Mouse (Mus musculus) lung, adult 10 weeks (tissue): ENCODE measurements around the gene Stk31. TPM values are rescaled to one million over a fixed set of nuclear protein-coding genes. Genes with fewer than 3 reads are reported as not detected.

Source experiments
- polyA plus RNA-seq: library from polyadenylated mRNA; stranded (reverse); fragments of 350-450 nt; fragmentation: Illumina TruSeq; extraction: RNeasy Lipid Tissue Mini Kit (QIAGEN cat#74804); gene quantifications from one replicate; pipeline ENCODE4 v1.2.3, GENCODE M21; 2014; ENCODE audit warnings: low read depth, low replicate concordance; ENCODE audit not compliant: insufficient read depth

Gene Stk31
- polyA plus RNA-seq: not detected

DNA sequence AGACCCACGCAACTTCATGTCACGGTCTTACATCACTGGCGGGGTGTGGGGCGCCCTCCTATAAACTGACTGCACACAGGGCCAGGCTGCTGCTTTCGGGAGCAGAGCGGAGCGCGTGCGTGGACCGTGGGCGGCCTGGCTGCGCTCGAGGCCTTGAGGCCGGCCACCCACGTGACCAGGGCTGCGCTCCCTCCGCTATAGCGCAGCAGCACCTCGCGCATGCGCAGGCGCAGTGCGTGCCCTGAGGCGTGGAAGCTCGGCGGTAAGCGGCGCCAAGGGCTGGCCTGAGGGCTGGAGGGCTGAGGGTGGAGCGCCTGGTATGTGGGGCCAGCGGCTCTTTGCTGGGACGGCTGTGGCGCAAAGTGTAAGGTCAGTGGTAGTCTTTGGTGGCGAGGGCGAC is at the start of gene Stk31:
Stk31 (plus strand) TSS at position 289 of the 400 bp plus-strand sequence.

DNA sequence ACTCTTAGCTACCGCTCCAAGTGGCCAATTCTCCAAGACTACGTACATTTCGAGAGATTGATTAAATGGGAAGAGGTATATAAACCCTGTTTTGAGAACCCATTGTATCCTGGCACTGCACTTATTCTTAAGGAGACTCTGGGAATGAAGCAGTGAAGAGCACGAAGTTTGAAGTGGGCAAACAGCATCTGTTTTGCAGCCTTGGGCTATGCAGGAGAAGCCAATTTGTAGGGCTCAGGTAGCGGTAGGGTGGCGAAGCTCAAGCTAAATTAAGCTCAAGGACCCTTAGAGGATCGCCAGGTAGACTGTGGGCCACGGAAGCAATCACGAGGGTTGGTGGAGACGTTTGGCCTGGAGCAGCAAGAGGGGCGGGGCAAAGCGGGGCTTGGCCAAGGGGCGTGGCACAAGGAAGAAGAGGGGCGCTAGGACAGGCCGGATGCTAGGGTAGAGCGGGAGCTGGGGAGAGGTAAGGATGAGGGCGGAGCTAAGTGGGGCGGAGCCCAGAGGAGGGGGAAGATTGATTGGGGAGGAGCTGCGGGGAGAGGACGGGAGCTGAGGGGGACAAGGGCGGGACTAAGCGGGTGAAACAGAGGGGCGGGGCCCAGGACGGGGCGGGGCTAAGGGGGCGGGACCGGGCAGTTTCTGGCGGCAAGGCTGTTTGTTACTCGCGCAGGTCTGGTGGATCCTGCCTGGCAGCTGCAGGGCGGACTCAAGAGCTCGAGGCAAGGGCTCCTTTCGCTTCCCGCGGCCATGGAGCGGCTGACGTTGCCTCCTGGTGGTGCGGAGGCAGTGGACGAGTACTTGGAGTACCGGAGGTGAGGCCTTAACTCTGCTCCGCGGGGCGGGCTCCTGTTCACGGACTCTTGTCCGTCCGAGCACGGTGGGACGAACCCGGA is 28.0 kb upstream of the Stk31 start, which contains the start of gene Fam221a:
Fam221a (plus strand) TSS at position 581 of the 896 bp plus-strand sequence.

Other genes with a start within 250 kb of the Stk31 start
- not detected for gene Igf2bp3, start 180.6 kb upstream of the Stk31 start, polyA plus RNA-seq
- 77.4 TPM for gene Tra2a, start 131.6 kb upstream of the Stk31 start, polyA plus RNA-seq
- gene Ccdc126, start 76.3 kb upstream of the Stk31 start, polyA plus RNA-seq: 9.4 TPM
- 12.8 TPM for gene Fam221a, start 27.9 kb upstream of the Stk31 start, polyA plus RNA-seq